Mouse (Mus musculus) ES-Bruce4 (cell line): Measurements from ENCODE around the gene Etfb.

Source experiments
- CTCF ChIP-seq: IDR thresholded peaks from one replicate; pipeline ENCODE4 v1.8.1; 2011; ENCODE audit warnings: low read depth, low read length
- EP300 ChIP-seq: IDR thresholded peaks from 2 replicates; pipeline ENCODE4 v1.6.1; 2011; ENCODE audit warnings: low read depth, low read length; ENCODE audit not compliant: insufficient read depth
- POLR2A ChIP-seq: IDR thresholded peaks from one replicate; pipeline ENCODE4 v1.8.1; 2011; ENCODE audit warnings: low read length; ENCODE audit not compliant: insufficient read depth

DNA sequence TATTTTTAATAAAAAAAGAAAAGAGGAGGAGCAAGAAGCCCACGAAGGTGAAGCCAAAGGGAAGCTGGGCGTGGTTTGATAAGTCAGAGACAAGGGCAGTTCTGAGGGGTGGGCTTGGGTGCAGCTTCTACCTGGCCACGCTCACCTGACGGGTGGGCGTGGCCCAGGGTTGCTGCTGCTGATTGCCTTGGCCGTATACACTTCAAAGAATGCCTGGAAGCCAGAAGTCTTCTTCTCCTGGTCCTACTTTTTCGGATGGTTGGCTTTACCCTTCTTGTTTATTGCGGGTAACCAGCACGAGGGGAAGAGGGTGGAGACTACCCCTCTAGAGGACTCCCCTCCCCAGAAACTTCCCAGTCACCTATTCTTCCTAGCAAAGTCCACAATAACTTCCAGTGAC lies 1.2 kb upstream of the Etfb start:
- TF ChIP-seq CTCF: no peak
- TF ChIP-seq EP300: no peak
- no peak for TF ChIP-seq POLR2A
